27 mouse cellular contexts compared by ENCODE assay signal in the genomic region with DNA sequence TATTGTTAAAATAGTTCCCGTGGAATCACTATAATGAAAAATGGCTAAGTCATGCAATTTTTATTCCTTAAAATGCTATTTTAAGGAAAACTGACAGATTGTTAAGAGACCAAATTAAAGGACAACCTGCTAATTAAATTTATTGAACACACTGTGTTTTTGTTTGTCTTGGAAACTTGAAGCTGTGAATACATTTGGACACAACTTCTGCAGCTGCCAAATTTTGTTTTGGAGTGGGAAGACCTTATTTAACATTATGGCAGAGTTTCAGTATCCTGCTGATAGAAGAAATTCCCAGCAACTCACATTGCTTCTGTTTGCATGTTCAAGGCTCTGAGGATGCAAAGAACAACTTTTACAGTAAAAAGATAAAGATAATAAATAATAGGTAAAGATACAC.
DNase-seq lines count a peak whose midpoint lies in the region; ATAC-seq lines count a peak whose summit lies in the region.
"Had no signal": no experiment of that assay in that cellular context is flagged by ENCODE, and none has a peak within 500 bp of the region (broad histone marks: within the 10 kb centered on the region; RNA-seq: fewer than 3 reads in every experiment).

No protein-coding gene starts in this region.

- no peak overlapping the region for H3K4me3 ChIP-seq in forebrain, embryonic 14.5 days (ENCODE audit: low read depth, low read length)
- no peak overlapping the region for H3K4me3 ChIP-seq in forebrain, embryonic 15.5 days
- H3K4me3 ChIP-seq: embryonic facial prominence, embryonic 12.5 days; embryonic facial prominence, embryonic 15.5 days; forebrain, embryonic 12.5 days; heart, adult 2 months; heart, embryonic 12.5 days; heart, embryonic 15.5 days; hindbrain, embryonic 10.5 days; hindbrain, embryonic 13.5 days; intestine, embryonic 15.5 days had no signal

- H3K9me3 ChIP-seq in forebrain, embryonic 14.5 days (replicated peaks; ENCODE audit: control insufficient read depth, low read length): no peaks in the 10 kb centered on the region
- no peaks in the 10 kb centered on the region for H3K9me3 ChIP-seq in forebrain, embryonic 15.5 days
- H3K9me3 ChIP-seq: embryonic facial prominence, embryonic 12.5 days; embryonic facial prominence, embryonic 15.5 days; forebrain, embryonic 12.5 days; heart, embryonic 12.5 days; heart, embryonic 15.5 days; hindbrain, embryonic 10.5 days; hindbrain, embryonic 13.5 days; intestine, embryonic 15.5 days had no signal

- H3K4me1 ChIP-seq in forebrain, embryonic 14.5 days (ENCODE audit: control insufficient read depth, insufficient read depth, low read length): no peaks in the 10 kb centered on the region
- no peaks in the 10 kb centered on the region for H3K4me1 ChIP-seq in forebrain, embryonic 15.5 days
- H3K4me1 ChIP-seq: embryonic facial prominence, embryonic 12.5 days; embryonic facial prominence, embryonic 15.5 days; forebrain, embryonic 12.5 days; heart, embryonic 12.5 days; heart, embryonic 15.5 days; hindbrain, embryonic 10.5 days; hindbrain, embryonic 13.5 days; intestine, embryonic 15.5 days had no signal

- peak; percentile 53 for DNase-seq in forebrain, embryonic 14.5 days (ENCODE audit: low spot score)
- peak; percentile 2 for DNase-seq in layer of hippocampus, adult 8-10 months (ENCODE audit: low spot score in 2 of 2)
- DNase-seq in layer of hippocampus, postnatal 36 days: no peak
- peak; percentile 13 for DNase-seq in layer of hippocampus, adult 9-11 months
- no peak for DNase-seq in left cerebral cortex, postnatal 36 days (ENCODE audit: low spot score in 2 of 2)
- DNase-seq: adrenal gland, adult 8-10 months; adrenal gland, postnatal 25 days; cerebellum, adult 11 months; cerebellum, adult 2 months; cerebellum, adult 9-11 months; cerebellum, postnatal 25 days; gastrocnemius, postnatal 10 days; gastrocnemius, postnatal 36 days; heart, adult 2 months; heart, postnatal 10 days; heart, postnatal 36 days had no signal

- intact Hi-C loops in left cerebral cortex, postnatal 36 days (cut with DNase I): no loop called here

- H3K4me2 ChIP-seq in forebrain, embryonic 14.5 days (ENCODE audit: low read length): no peak overlapping the region
- H3K4me2 ChIP-seq in forebrain, embryonic 15.5 days (replicated peaks): no peak overlapping the region
- H3K4me2 ChIP-seq: embryonic facial prominence, embryonic 12.5 days; embryonic facial prominence, embryonic 15.5 days; forebrain, embryonic 12.5 days; heart, embryonic 12.5 days; heart, embryonic 15.5 days; hindbrain, embryonic 13.5 days; intestine, embryonic 15.5 days had no signal

- no peaks in the 10 kb centered on the region for H3K27me3 ChIP-seq in forebrain, embryonic 14.5 days (replicated peaks; ENCODE audit: control insufficient read depth, insufficient read depth, low read length)
- H3K27me3 ChIP-seq in forebrain, embryonic 15.5 days: no peaks in the 10 kb centered on the region
- H3K27me3 ChIP-seq: embryonic facial prominence, embryonic 12.5 days; embryonic facial prominence, embryonic 15.5 days; forebrain, embryonic 12.5 days; heart, embryonic 12.5 days; heart, embryonic 15.5 days; hindbrain, embryonic 13.5 days; intestine, embryonic 15.5 days had no signal

- no peaks in the 10 kb centered on the region for H3K36me3 ChIP-seq in forebrain, embryonic 14.5 days (ENCODE audit: control insufficient read depth, insufficient read depth, low read length)
- no peaks in the 10 kb centered on the region for H3K36me3 ChIP-seq in forebrain, embryonic 15.5 days
- H3K36me3 ChIP-seq: embryonic facial prominence, embryonic 12.5 days; embryonic facial prominence, embryonic 15.5 days; forebrain, embryonic 12.5 days; heart, embryonic 12.5 days; heart, embryonic 15.5 days; hindbrain, embryonic 10.5 days; hindbrain, embryonic 13.5 days; intestine, embryonic 15.5 days had no signal

- ATAC-seq in forebrain, embryonic 14.5 days: no peak
- no peak for ATAC-seq in forebrain, embryonic 15.5 days (replicated peaks)
- ATAC-seq: activated CD4-positive, CD25-positive, alpha-beta regulatory T cell, adult 4 months; hindbrain, embryonic 16.5 days; intestine, embryonic 15.5 days had no signal

- WGBS in forebrain, embryonic 14.5 days: 85% methylated on average over 1 of the region's 1 CpGs
- 71% methylated on average over 1 of the region's 1 CpGs for WGBS in forebrain, embryonic 15.5 days

- H3K27ac ChIP-seq in forebrain, embryonic 14.5 days (ENCODE audit: low read depth, low read length): no peak overlapping the region
- no peak overlapping the region for H3K27ac ChIP-seq in forebrain, embryonic 15.5 days (replicated peaks)
- H3K27ac ChIP-seq: embryonic facial prominence, embryonic 12.5 days; embryonic facial prominence, embryonic 15.5 days; forebrain, embryonic 12.5 days; heart, adult 2 months; heart, embryonic 15.5 days; hindbrain, embryonic 10.5 days; hindbrain, embryonic 13.5 days; intestine, embryonic 15.5 days had no signal

- H3K9ac ChIP-seq in forebrain, embryonic 14.5 days (ENCODE audit: low read length): no peak overlapping the region
- H3K9ac ChIP-seq in forebrain, embryonic 15.5 days (replicated peaks): no peak overlapping the region
- H3K9ac ChIP-seq: embryonic facial prominence, embryonic 12.5 days; embryonic facial prominence, embryonic 15.5 days; forebrain, embryonic 12.5 days; heart, embryonic 12.5 days; heart, embryonic 15.5 days; hindbrain, embryonic 13.5 days; intestine, embryonic 15.5 days had no signal

Comparison
In these comparisons a context has a peak if more than half of its experiments do, and no peak if none do; other contexts are left out.
1. DNase-seq: peak in forebrain, embryonic 14.5 days (single experiment), layer of hippocampus, adult 8-10 months (2 of 2) and layer of hippocampus, adult 9-11 months (single experiment); none in layer of hippocampus, postnatal 36 days (0 of 2) and left cerebral cortex, postnatal 36 days (0 of 2).